Mouse (Mus musculus) cortical plate, adult 2 months (tissue): ENCODE results near the gene March6.

Source experiments
- CTCF ChIP-seq: fragments of 200-500 bp; IDR thresholded peaks from 2 replicates; pipeline ENCODE4 v1.5.1; 2011; ENCODE audit warnings: mild to moderate bottlenecking, control low read depth, low read length; ENCODE audit not compliant: insufficient read depth; ENCODE audit errors: extremely low read depth
- POLR2A ChIP-seq: fragments of 200-500 bp; IDR thresholded peaks from 2 replicates; pipeline ENCODE4 v1.6.1; 2011; ENCODE audit warnings: mild to moderate bottlenecking, low read length, control low read depth; ENCODE audit not compliant: insufficient read depth; ENCODE audit errors: extremely low read depth

DNA sequence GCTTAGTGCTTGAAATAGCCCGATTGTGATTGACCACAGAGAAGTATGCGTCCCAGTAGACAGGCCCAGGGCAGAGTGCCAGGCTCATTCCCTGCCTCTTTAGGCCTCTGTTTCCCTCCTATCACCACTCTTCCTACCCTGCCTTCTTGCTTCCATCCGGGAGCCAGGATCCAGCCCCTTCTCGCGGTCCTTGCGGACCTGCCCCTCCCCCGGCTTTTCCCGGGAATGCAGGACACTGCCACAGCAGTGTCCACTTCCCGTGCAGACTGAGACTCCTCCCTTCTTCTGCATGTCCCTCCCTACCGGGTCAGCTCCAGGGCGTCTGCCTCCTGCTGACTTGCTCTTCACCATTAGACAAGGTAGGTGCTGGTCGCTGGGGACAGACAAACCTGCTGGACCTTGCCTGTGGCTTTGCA, 37.7 kb upstream of the March6 start:
- TF ChIP-seq CTCF (no peak), POLR2A (no peak)
